Mouse (Mus musculus): Measurements from ENCODE around the gene Itgb1bp1. TPM values are rescaled to one million over a fixed set of nuclear protein-coding genes. Genes with fewer than 3 reads are reported as not detected.

The Itgb1bp1 gene
- polyA plus RNA-seq (2012; ENCODE audit: low replicate concordance): 16.9 and 22.0 TPM in 2 replicates

DNA sequence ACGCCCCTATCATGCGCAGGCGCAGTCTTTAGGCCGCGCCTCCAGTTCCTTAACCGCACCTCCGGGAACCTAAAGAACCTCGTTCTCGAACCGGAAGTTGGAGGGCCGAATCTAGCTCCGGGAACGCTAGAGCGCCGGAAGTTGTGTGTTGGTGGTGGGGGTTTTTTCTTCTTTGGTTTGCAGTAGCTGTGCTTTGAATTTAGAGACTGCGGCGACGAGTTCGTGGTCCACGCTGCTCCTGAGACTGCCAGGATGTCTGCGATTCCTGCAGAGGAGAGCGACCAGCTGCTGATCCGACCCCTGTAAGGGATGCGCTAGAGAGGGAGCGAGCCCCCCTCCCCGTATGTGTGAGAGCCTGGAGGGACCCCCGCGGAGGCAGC lies at the start of gene Itgb1bp1:
Itgb1bp1 (minus strand) TSS at position 42 of the 380 bp plus-strand sequence.

GRCm38 (mm10) chr12:21315923-21316868 lies 30.1 kb upstream of the Itgb1bp1 start, which contains the start of gene Iah1:
Iah1 (plus strand) TSS chr12:21316389.

GRCm38 (mm10) chr12:21284761-21285441 lies 1.2 kb downstream of the Itgb1bp1 start, which contains the start of gene Cpsf3:
Cpsf3 (plus strand) TSS chr12:21285391.

Other genes starting within 250 kb of the Itgb1bp1 start
- gene Cpsf3, start 893 bp downstream of the Itgb1bp1 start, polyA plus RNA-seq (2012; ENCODE audit: low replicate concordance): 8.3 and 9.5 TPM in 2 replicates
- gene Iah1, start 30.1 kb upstream of the Itgb1bp1 start, polyA plus RNA-seq (2012; ENCODE audit: low replicate concordance): 90.3 and 120 TPM in 2 replicates
- 24.9 and 48.1 TPM in 2 replicates for gene Adam17, start 87.3 kb upstream of the Itgb1bp1 start, polyA plus RNA-seq (2012; ENCODE audit: low replicate concordance)
- gene Ywhaq, start 131.4 kb upstream of the Itgb1bp1 start, polyA plus RNA-seq (2012; ENCODE audit: low replicate concordance): 74.2 and 167 TPM in 2 replicates

All from hematopoietic multipotent progenitor cell, adult 10-12 weeks (in vitro differentiated cells).